Mouse (Mus musculus) limb, embryonic 14.5 days (tissue): ENCODE measurements around the gene Mup9. TPM values are rescaled to one million over a fixed set of nuclear protein-coding genes. Genes with fewer than 3 reads are reported as not detected.
"Not testable (repeated sequence)": the region's sequence is repeated elsewhere in the genome, so short reads cannot be mapped to it uniquely, and the experiment has no call there.

Source experiments
- ATAC-seq: fragments of 200-750 bp; cut with Nextera tagmentation; 2 replicates; pipeline ENCODE4 v1.8.0; 2017; ENCODE audit warnings: low read depth, moderate number of reproducible peaks, moderate TSS enrichment; ENCODE audit not compliant: low FRiP score
- DNase-seq: peaks from one replicate; pipeline ENCODE4 v3.0.0-alpha.2; 2015; ENCODE audit warnings: low spot score
- H3K27ac ChIP-seq: fragments of 300-500 bp; sonication (generic); replicated peaks from 2 replicates; pipeline ENCODE4 v1.5.1; 2014; ENCODE audit warnings: low read depth, mild to moderate bottlenecking, low read length, moderate library complexity, mixed read lengths
- H3K27me3 ChIP-seq: fragments of 300-500 bp; sonication (generic); 2 replicates; pipeline ENCODE4 v1.6.1; 2014; ENCODE audit warnings: low read length, mixed read lengths; ENCODE audit not compliant: control insufficient read depth, insufficient read depth
- H3K36me3 ChIP-seq: fragments of 300-500 bp; sonication (generic); 2 replicates; pipeline ENCODE4 v1.6.1; 2014; ENCODE audit warnings: mild to moderate bottlenecking, low read length, moderate library complexity, mixed read lengths; ENCODE audit not compliant: control insufficient read depth, insufficient read depth
- H3K4me1 ChIP-seq: fragments of 300-500 bp; sonication (generic); 2 replicates; pipeline ENCODE4 v1.6.1; 2014; ENCODE audit warnings: antibody characterized with exemption, low read length, mixed read lengths; ENCODE audit not compliant: control insufficient read depth, insufficient read depth
- H3K4me2 ChIP-seq: fragments of 300-500 bp; sonication (generic); replicated peaks from 2 replicates; pipeline ENCODE4 v1.6.1; 2014; ENCODE audit warnings: low read depth, mild to moderate bottlenecking, low read length, moderate library complexity; ENCODE audit not compliant: severe bottlenecking
- H3K4me3 ChIP-seq: fragments of 300-500 bp; sonication (generic); replicated peaks from 2 replicates; pipeline ENCODE4 v1.5.1; 2014; ENCODE audit warnings: low read length
- H3K9ac ChIP-seq: fragments of 300-500 bp; sonication (generic); 2 replicates; pipeline ENCODE4 v1.6.1; 2014; ENCODE audit warnings: mild to moderate bottlenecking, low read depth, low read length, moderate library complexity; ENCODE audit not compliant: severe bottlenecking
- H3K9me3 ChIP-seq: fragments of 300-500 bp; sonication (generic); 2 replicates; pipeline ENCODE4 v1.6.1; 2016; ENCODE audit warnings: low read length; ENCODE audit not compliant: control insufficient read depth
- WGBS: fragments of 180-500 bp; shearing (Covaris S2); extraction: QIAGEN DNeasy Blood & Tissue Kit; methylation state at CpG from one replicate; pipeline ENCODE4 v1.1.7; 2014; 5-methylcytosine and 5-hydroxymethylcytosine counted together
- polyA plus RNA-seq, 2 experiments: library from polyadenylated mRNA; depleted of rRNA in 1 of 2; stranded (reverse) in 1 of 2; unstranded in 1 of 2; fragments of >200 nt; fragmentation: Nextera tagmentation in 1 of 2; extraction: Ambion mirVana in 1 of 2; gene quantifications; 2 replicates each; pipeline versions ENCODE4 v1.2.1 to v1.2.3; 2012 to 2014

Gene Mup9
- polyA plus RNA-seq (2012; rRNA removed): not detected in 2 replicates
- 1.0 and 1.9 TPM in 2 replicates for polyA plus RNA-seq (2014; fragmentation: Nextera tagmentation; extraction: Ambion mirVana)

GRCm38 (mm10) chr4:60421852-60422251 lies at the start of gene Mup9:
Gene Mup9, minus strand, starts transcription at chr4:60421952.
- H3K9ac ChIP-seq, H3K9me3 ChIP-seq, H3K27ac ChIP-seq, H3K27me3 ChIP-seq, H3K36me3 ChIP-seq, ATAC-seq, DNase-seq, H3K4me1 ChIP-seq, H3K4me2 ChIP-seq, H3K4me3 ChIP-seq: not testable (repeated sequence)
- WGBS: 66% methylated on average over 3 of the region's 3 CpGs

Other genes with a start within 250 kb of the Mup9 start
- gene Mup8, start 199.4 kb downstream of the Mup9 start, polyA plus RNA-seq (2012; rRNA removed): not detected in 2 replicates
- gene Mup8, start 199.4 kb downstream of the Mup9 start, polyA plus RNA-seq (2014; fragmentation: Nextera tagmentation; extraction: Ambion mirVana): not detected in 2 replicates
- gene Mup1, start 80.0 kb upstream of the Mup9 start, polyA plus RNA-seq (2012; rRNA removed): 0.14 TPM in 1 of 2 replicates, not detected in the other
- 0.64 TPM in 1 of 2 replicates, not detected in the other for gene Mup1, start 80.0 kb upstream of the Mup9 start, polyA plus RNA-seq (2014; fragmentation: Nextera tagmentation; extraction: Ambion mirVana)
- gene Mup10, start 160.2 kb upstream of the Mup9 start, polyA plus RNA-seq (2012; rRNA removed): 0.10 TPM in 1 of 2 replicates, not detected in the other
- 0.26 and 0.40 TPM in 2 replicates for gene Mup10, start 160.2 kb upstream of the Mup9 start, polyA plus RNA-seq (2014; fragmentation: Nextera tagmentation; extraction: Ambion mirVana)
- 0.08 TPM in 1 of 2 replicates, not detected in the other for gene Mup11, start 240.5 kb upstream of the Mup9 start, polyA plus RNA-seq (2012; rRNA removed)
- 0.84 TPM in 1 of 2 replicates, not detected in the other for gene Mup11, start 240.5 kb upstream of the Mup9 start, polyA plus RNA-seq (2014; fragmentation: Nextera tagmentation; extraction: Ambion mirVana)